Mouse (Mus musculus) adrenal gland, postnatal 10 days (tissue): ENCODE results near the gene Serpine1. TPM values are rescaled to one million over a fixed set of nuclear protein-coding genes. Genes with fewer than 3 reads are reported as not detected.

ENCODE experiments used
- DNase-seq: peaks from one replicate; pipeline ENCODE4 v3.0.0; 2021; ENCODE audit warnings: mixed read lengths
- total RNA-seq, 2 experiments: library from RNA; stranded (reverse); gene quantifications; 2 replicates each; pipeline ENCODE4 v1.2.3; 2021

Serpine1 gene
- total RNA-seq, 2 experiments from 2014 or later = 1.4 to 4.6 TPM

DNA sequence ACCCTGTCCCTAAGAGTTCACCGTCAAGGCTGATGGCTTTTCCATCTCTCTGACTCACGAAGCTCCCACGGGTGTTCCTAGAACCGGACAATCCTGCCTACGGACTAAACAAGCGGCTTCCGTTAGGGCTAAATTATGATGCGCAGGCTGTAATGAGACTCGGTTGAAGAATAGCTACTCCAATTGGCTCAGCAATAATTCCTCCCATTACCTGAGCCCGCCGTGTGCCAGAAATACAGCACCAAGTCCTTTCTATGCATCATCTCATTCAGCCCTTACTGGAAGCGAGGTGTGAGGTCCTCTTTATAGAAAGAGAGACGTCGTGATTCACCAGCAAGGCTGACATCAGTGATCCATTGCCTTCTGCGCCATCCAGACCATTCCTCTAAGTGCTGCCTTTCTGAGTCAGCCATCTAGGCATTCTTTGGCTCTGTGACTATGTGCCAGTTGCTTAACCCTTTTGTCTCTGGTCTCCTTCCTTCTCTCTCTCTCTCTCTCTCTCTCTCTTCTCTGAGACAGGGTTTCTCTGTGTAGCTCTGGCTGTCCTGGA is 59.6 kb downstream of the Serpine1 start:
- peak; percentile 41 for DNase-seq

Other genes with a start within 250 kb of the Serpine1 start
- gene Col26a1, start 189.1 kb downstream of the Serpine1 start, total RNA-seq = 1 to 10 TPM; 6.7 to 8.3 TPM
- 10 to 100 TPM; 24.5 to 27.5 TPM for gene Ift22, start 164.1 kb downstream of the Serpine1 start, total RNA-seq
- gene Fis1, start 119.0 kb downstream of the Serpine1 start, total RNA-seq = 100 to 1,000 TPM; 164 to 186 TPM
- gene Cldn15, start 105.7 kb downstream of the Serpine1 start, total RNA-seq = 10 to 100 TPM; 10.7 to 13.6 TPM
- gene Plod3, start 85.2 kb downstream of the Serpine1 start, total RNA-seq = 10 to 100 TPM; 43.5 to 49.6 TPM
- gene Znhit1, start 84.2 kb downstream of the Serpine1 start, total RNA-seq = 10 to 100 TPM; 60.1 to 61.0 TPM
- gene Vgf, start 45.9 kb downstream of the Serpine1 start, total RNA-seq = 10 to 100 TPM in 1 of 2 experiments, 1 to 10 TPM in 1; 9.9 to 13.7 TPM
- 100 to 1,000 TPM; 105 to 106 TPM for gene Ap1s1, start 26.1 kb downstream of the Serpine1 start, total RNA-seq
- 10 to 100 TPM; 26.5 to 32.5 TPM for gene Trim56, start 43.9 kb upstream of the Serpine1 start, total RNA-seq
- not detected for gene Muc3, start 77.1 kb upstream of the Serpine1 start, total RNA-seq
- under 1 TPM; 0.24 to 0.51 TPM for gene Muc3a, start 140.1 kb upstream of the Serpine1 start, total RNA-seq
- gene Ache, start 215.3 kb upstream of the Serpine1 start, total RNA-seq = 10 to 100 TPM; 11.6 to 21.3 TPM
- gene Ufsp1, start 222.4 kb upstream of the Serpine1 start, total RNA-seq = 10 to 100 TPM in 1 of 2 experiments, 1 to 10 TPM in 1; 7.6 to 11.5 TPM
- 100 to 1,000 TPM; 130 to 173 TPM for gene Srrt, start 235.4 kb upstream of the Serpine1 start, total RNA-seq
- 10 to 100 TPM; 33.6 to 36.8 TPM for gene Trip6, start 242.1 kb upstream of the Serpine1 start, total RNA-seq